Mouse (Mus musculus) megakaryocyte progenitor cell, adult 5-6 weeks (primary cell): ENCODE results near the gene Zmiz2. TPM values are rescaled to one million over a fixed set of nuclear protein-coding genes. Genes with fewer than 3 reads are reported as not detected.
"Not testable (repeated sequence)": the region's sequence is repeated elsewhere in the genome, so short reads cannot be mapped to it uniquely, and the experiment has no call there.

Experiments used
- ATAC-seq: replicated peaks from 2 replicates; pipeline ENCODE4 v1.8.0; 2016; ENCODE audit warnings: mild to moderate bottlenecking, moderate TSS enrichment, inconsistent platforms; ENCODE audit not compliant: poor library complexity
- total RNA-seq, 2 experiments: library from RNA; stranded (forward) in 1 of 2; stranded (reverse) in 1 of 2; fragments of 157-497, 149-512 nt in 1 of 2; fragments of 200-1000 nt in 1 of 2; gene quantifications; 2 replicates each; pipeline versions ENCODE4 v1.2.3 to v1.2.4; 2015 to 2017

Gene Zmiz2
- total RNA-seq, 2 experiments from 2014 or later = 8.2 to 42.0 TPM

DNA sequence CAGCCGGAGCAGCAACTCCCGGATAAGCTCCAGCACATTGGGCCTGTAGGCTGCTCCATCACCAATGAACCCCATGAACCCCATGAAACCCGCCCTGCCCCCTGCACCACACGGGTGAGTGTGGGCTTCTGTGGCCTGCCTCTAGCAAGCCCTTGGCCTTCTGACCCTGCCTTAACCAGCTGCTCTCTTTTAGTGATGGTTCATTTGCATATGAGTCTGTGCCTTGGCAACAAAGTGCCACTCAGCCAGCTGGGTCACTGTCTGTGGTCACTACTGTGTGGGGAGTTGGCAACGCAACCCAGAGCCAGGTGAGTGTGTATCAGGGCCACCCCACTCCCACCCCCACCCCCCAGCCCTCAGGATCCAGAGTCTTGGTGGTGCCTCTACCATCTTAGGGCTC is 6.7 kb downstream of the Zmiz2 start:
- ATAC-seq = no peak

GRCm38 (mm10) chr11:6398141-6398540 is 9.3 kb downstream of the Zmiz2 start:
- no peak for ATAC-seq

- peak; percentile 78 for ATAC-seq
These were observed 13.9 kb downstream of the Zmiz2 start for GRCm38 (mm10) chr11:6402515-6403510.

DNA sequence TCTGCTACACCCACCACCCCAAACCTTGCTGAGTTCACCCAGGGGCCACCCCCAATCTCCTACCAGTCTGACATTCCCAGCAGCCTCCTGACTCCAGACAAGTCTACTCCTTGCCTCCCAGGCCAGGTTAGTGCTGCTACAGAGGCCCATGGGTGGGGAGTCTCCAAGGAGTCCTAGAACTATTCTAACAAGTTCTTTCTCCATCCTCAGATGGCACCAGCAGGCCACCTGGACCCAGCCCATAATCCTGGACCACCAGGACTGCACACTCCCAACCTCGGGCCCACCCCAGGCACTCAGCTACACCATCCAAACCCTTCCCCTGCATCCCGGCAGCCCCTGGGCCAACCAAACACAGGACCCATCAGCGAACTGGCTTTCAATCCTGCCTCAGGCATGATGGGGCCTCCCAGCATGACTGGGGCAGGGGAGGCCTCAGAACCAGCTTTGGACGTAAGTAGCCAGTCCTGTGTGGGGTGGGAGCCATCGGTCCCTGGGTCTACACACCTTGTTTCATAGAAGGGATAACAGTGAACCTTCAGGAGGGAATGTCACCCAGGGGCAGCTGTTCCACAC is 15.0 kb downstream of the Zmiz2 start:
- no peak for ATAC-seq

DNA sequence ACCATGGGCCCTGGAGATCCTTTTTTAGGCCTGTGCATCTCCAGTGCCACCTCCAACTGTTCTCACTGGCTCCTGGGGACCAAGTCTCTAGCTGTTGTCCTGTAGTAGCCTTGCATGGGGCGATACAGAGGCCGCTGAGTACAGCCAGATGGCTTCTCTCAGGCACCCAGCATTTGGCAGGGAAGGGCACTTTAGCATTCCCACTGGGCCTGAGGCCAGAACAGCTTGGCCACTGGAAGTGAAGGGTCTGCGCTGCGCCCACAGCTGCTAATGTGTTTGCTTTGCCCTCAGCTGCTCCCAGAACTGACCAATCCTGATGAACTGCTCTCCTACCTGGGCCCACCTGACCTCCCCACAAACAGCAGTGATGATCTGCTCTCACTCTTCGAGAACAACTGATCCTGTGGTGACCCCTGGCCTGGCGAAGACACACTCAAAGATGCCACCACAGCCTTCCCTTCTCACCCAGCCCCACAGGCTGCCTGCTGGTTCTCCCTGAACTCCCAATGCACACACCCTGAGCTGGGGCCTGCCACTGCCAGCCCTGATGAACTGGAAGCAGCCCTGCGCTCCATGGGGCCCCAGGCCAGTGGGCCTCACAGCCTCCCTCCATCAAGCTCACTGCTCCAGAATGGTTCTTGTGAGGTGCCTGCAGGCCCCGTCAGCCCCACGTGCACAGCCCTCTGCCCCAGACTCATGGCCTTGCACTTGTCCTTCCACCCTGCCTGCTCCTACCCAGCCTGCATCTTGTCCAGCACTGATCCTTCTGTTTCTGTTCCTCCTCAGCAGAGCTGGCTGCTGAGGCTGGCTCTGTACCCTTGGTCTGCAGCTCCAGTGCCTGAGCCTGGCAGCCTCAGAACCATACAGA is 16.1 kb downstream of the Zmiz2 start:
- ATAC-seq = no peak

DNA sequence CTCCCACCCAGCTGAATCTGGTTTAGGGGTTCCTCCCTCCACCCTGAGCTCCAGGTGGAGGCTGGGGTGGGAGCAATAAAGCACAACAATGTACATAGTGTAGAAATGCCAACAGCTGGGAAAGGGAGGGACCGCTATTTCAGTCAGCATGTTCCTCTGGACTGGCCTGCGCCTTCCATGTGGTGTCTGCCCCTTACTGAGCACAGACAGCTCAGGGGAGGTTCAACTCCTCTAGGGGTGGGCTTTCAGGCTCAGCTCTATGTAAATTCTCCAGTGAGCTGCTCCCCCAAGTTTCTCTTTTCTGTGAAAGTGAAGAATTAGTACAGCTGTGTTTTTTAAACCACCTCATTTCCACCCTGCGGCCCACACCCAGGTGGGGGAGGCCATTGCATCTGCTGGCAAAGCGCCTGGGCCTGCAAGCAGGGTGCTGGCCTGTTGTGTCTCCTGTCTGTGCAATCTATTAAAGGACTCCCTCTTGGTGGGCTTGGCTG is 16.8 kb downstream of the Zmiz2 start:
- no peak for ATAC-seq

GRCm38 (mm10) chr11:6406251-6407161 is 17.6 kb downstream of the Zmiz2 start:
- peak; percentile 56 for ATAC-seq

GRCm38 (mm10) chr11:6407162-6407621 is 18.3 kb downstream of the Zmiz2 start:
- no peak for ATAC-seq

DNA sequence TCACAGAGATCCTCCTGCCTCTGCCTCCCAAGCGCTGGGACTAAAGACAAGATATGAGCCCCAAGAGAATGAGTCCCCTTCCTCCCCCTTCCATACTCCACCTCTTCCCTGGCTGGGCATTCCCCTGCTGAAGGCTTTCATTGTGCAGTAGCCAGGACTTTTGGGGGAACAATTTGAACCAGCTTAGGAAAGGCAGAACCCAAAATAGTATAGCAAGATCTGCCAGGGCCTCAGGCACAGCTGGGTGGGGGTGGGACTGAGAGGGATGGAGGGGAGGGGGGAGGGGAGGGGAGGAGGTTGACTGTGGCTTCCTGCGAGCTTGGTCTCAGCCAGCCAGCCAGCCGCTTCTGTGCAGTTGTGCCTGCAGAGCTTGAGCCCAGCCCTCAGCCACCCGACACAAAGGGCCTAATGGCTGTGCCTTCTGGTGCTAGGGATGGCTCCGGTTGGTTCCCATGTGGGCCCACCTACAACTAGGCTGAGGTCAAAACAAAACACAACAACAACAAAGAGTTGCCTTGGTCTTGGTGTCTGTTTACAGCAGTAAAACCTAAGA is 21.3 kb downstream of the Zmiz2 start:
- ATAC-seq = peak; percentile 20; the same call in 1 of the 2 replicates

DNA sequence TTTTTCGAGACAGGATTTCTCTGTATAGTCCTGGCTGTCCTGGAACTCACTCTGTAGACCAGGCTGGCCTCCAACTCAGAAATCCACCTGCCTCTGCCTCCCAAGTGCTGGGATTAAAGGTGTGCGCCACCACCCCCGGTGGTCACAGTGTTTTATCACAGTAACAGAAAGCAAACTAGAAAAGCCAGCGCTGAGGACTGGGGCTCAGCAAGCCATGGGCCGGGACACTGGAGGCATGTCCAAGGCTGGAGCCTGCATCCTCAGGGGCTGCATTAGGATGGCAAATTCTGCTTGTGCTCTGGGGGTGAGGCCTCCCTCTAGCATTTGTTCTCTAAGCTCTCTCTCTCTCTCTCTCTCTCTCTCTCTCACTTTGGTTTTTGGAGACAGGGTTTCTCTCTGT is 21.9 kb downstream of the Zmiz2 start:
- not testable (repeated sequence) for ATAC-seq

GRCm38 (mm10) chr11:6411684-6412083 is 22.8 kb downstream of the Zmiz2 start:
- peak; percentile 23 for ATAC-seq

DNA sequence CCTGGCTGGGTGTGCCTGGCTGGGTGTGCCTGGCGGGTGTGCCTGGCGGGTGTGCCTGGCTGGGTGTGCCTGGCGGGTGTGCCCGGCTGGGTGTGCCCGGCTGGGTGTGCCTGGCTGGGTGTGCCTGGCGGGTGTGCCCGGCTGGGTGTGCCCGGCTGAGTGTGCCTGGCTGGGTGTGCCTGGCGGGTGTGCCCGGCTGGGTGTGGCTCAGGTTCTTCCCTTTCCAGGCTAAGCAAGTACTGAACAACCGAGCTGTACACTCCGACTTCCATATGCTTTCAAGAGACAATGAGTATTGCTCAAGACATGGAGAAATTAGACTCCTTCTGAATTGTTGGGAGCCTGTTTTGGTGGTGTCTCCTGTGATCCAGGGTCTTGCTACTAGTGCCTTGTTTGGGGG is 24.4 kb downstream of the Zmiz2 start:
- no peak for ATAC-seq

DNA sequence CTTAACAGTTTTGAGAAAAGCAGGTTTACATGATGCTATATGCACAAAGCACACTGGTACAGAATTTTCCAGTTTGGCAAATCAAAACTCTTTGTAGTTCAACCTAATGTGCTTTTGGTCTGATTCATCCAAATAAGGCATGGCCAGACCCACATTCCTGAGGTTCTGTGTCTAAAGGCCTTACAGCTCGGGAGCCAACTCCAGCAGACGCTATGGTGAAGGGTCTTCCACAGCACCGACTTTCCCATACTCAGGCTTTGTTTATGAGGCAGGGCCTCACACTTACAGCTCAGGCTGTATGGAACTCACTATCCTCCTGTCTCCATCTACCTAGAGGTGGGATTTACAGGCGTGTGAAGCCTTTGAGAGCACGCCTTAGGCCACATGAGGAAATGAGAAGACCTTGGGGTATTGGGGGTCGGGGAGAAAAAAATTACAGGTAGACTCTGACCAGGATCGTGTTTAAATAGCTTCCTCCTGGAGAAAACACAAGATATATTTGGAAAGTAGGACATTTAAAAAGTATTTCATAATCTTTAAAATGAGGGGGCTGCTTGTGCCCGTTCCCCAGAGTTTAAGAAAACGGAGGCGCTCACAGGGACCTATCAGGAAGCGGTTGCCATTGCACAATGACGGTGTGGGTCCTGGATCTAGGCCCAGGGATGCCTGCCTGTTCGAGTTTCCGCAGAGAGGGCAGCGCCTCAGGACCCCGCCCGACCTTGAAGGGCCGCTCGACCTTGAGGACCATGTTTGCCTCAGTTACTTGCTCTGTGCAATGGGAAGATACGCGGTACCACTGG is 26.1 kb downstream of the Zmiz2 start, which contains the start of gene Ppia:
TSS of gene Ppia (plus strand) at position 693 of the 800 bp plus-strand sequence.
- peak; percentile 62 for ATAC-seq

DNA sequence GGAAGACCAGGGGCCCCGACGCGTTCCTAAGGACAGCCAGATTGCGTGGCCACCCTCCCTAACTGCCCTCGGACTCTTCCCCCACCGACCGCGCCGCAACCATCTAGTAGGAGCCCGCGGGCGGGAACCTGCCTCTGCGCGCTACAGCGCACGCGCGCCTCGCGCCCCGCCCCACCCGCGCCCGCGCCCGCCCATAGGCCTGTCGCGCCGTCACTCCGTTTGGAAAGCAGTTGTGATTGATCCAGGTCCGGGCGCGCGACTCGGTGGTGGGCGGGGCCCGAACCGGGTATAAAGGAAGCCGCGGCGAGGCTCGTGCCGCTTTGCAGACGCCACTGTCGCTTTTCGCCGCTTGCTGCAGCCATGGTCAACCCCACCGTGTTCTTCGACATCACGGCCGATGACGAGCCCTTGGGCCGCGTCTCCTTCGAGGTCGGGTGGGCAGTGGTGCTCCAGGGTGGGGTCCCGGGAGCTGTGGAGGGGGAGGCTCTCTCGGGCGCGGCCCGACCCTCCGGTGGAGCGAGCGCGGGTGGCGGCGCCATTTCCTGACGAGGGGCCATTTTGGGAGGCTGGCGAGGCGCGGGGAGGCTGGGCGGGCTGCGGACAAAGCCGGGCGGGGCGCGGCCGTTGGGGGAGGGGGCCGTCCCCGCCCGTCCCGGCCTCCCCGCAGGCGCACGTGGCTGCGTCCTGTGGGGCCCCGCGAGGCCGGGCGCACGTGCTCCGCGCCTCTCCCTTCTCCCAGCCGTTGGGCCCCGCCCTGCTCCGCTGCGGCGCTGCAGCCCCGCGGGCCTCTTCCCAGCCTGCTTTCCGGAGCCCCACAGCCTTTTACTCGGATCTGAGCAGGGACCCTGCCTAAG is 26.9 kb downstream of the Zmiz2 start:
- peak; percentile 64 for ATAC-seq

DNA sequence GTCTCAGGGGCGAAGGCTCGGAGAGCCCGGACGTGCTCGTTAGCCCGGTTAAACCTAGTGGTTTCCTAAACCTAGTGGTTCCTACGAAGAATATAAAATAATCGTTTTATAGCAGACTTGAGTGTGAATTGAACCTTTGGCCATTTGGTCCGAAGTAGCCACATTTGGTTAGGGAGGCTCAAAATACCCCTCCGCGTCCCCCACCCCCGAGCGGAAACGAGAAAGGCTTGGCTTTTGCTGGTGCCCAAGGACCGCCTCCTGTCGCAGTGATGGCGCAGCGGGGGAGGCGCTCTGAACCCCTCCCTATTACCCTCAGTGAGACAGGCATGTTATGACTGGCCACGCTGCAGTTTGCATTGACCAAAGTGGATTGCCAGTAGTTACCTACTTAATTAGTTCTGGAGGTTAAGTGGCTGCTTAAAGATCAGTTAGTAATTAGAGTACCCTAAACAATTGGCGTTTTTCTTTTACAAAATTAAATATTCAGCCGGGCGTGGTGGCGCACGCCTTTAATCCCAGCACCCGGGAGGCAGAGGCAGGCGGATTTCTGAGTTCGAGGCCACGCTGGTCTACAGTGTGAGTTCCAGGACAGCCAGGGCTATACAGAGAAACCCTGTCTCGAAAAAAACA is 27.6 kb downstream of the Zmiz2 start:
- peak; percentile 47 for ATAC-seq

GRCm38 (mm10) chr11:6417069-6417468 is 28.2 kb downstream of the Zmiz2 start:
- no peak for ATAC-seq

- ATAC-seq = no peak
These were observed 28.6 kb downstream of the Zmiz2 start for GRCm38 (mm10) chr11:6417490-6417889.
